Mouse (Mus musculus) liver, embryonic 14.5 days (tissue): ENCODE results near the gene Pfkl. TPM values are rescaled to one million over a fixed set of nuclear protein-coding genes. Genes with fewer than 3 reads are reported as not detected.
A peak's percentile ranks its signal among the peaks of the same experiment; 100 is the strongest.

Experiments used
- ATAC-seq: fragments of 200-750 bp; cut with Nextera tagmentation; 2 replicates; pipeline ENCODE4 v1.8.0; 2017; ENCODE audit warnings: moderate number of reproducible peaks, mild to moderate bottlenecking, moderate library complexity; ENCODE audit not compliant: insufficient read depth
- DNase-seq, 3 experiments: peaks; one replicate each; pipeline ENCODE4 v3.0.0-alpha.2; 2012 to 2013; ENCODE audit warnings: low read depth in 3 of 3, low spot score in 3 of 3
- H3K27ac ChIP-seq: fragments of 300-500 bp; sonication (generic); 2 replicates; pipeline ENCODE4 v1.5.1; 2014; ENCODE audit warnings: moderate library complexity, mild to moderate bottlenecking, control low read depth, inconsistent platforms
- H3K27me3 ChIP-seq: fragments of 300-500 bp; sonication (generic); 2 replicates; pipeline ENCODE4 v1.6.1; 2014; ENCODE audit warnings: mild to moderate bottlenecking, low read length, moderate library complexity; ENCODE audit not compliant: control insufficient read depth, insufficient read depth
- H3K36me3 ChIP-seq: fragments of 300-500 bp; sonication (generic); replicated peaks from 2 replicates; pipeline ENCODE4 v1.6.1; 2014; ENCODE audit warnings: low read depth; ENCODE audit not compliant: control insufficient read depth, insufficient read depth
- H3K4me1 ChIP-seq, 2 experiments: fragments of 200-500 bp in 1 of 2; fragments of 300-500 bp in 1 of 2; sonication (generic) in 1 of 2; replicated peaks; 2 replicates each; pipeline ENCODE4 v1.6.1; 2012 to 2014; ENCODE audit warnings: antibody characterized with exemption in 1 of 2, inconsistent platforms in 1 of 2, low read length in 1 of 2; ENCODE audit not compliant: control insufficient read depth in 2 of 2, insufficient read depth in 2 of 2
- H3K4me2 ChIP-seq: fragments of 300-500 bp; sonication (generic); 2 replicates; pipeline ENCODE4 v1.6.1; 2014; ENCODE audit warnings: low read depth, mild to moderate bottlenecking, control low read depth, moderate library complexity
- H3K4me3 ChIP-seq, 2 experiments: fragments of 200-500 bp in 1 of 2; fragments of 300-500 bp in 1 of 2; sonication (generic) in 1 of 2; 2 replicates each; pipeline ENCODE4 v1.5.1; 2012 to 2014; ENCODE audit warnings: low read depth in 2 of 2, low read length in 2 of 2, mild to moderate bottlenecking in 2 of 2, control low read depth in 1 of 2, inconsistent platforms in 1 of 2, moderate library complexity in 1 of 2; ENCODE audit not compliant: insufficient read depth in 1 of 2
- H3K9ac ChIP-seq: fragments of 300-500 bp; sonication (generic); replicated peaks from 2 replicates; pipeline ENCODE4 v1.6.1; 2014; ENCODE audit warnings: mild to moderate bottlenecking, control low read depth, moderate library complexity
- H3K9me3 ChIP-seq: fragments of 300-500 bp; sonication (generic); 2 replicates; pipeline ENCODE4 v1.6.1; 2016; ENCODE audit warnings: low read length, mixed read lengths; ENCODE audit not compliant: control insufficient read depth
- CTCF ChIP-seq: IDR thresholded peaks from 2 replicates; pipeline ENCODE4 v1.5.1; 2016; ENCODE audit warnings: antibody characterized with exemption, low read depth, control low read depth
- EP300 ChIP-seq: IDR thresholded peaks from 2 replicates; pipeline ENCODE4 v1.6.1; 2016; ENCODE audit warnings: antibody characterized with exemption, low read depth
- WGBS: fragments of 180-500 bp; shearing (Covaris S2); extraction: QIAGEN DNeasy Blood & Tissue Kit; methylation state at CpG from one replicate; pipeline ENCODE4 v1.1.7; 2014; ENCODE audit not compliant: insufficient replicate concordance; 5-methylcytosine and 5-hydroxymethylcytosine counted together
- polyA plus RNA-seq, 2 experiments: library from polyadenylated mRNA; depleted of rRNA in 1 of 2; stranded (reverse) in 1 of 2; unstranded in 1 of 2; fragments of >200 nt; fragmentation: Nextera tagmentation in 1 of 2; extraction: Ambion mirVana in 1 of 2; gene quantifications; 2 replicates each; pipeline versions ENCODE4 v1.2.1 to v1.2.3; 2012 to 2014

Gene Pfkl
- polyA plus RNA-seq, 2 experiments: 46.7 to 63.1 TPM

DNA sequence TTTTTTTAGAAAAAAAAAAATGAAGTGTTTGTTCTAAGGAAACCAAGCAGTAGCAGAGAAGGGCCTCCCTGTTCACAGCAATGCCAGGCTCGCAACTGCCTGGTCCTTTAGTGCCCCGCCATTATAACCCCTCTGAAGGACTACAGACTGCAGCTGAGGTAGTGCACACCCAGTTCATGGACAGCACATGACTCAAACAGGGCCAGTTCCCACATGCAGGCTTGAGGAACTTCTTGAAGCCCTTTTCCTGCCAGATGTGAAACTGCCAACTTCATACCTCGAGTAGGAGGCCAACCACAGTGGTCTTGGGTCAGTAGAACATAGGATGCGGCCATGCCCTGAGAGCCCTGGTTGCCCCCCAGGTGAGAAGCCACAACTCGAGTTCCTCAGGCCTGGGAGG lies 35.6 kb downstream of the Pfkl start:
- no peak overlapping the region for H3K4me3 ChIP-seq
- H3K36me3 ChIP-seq: no peaks in the 10 kb centered on the region
- no peak for ATAC-seq
- peaks cover 11% of the 10 kb centered on the region for H3K27me3 ChIP-seq
- H3K9me3 ChIP-seq: no peaks in the 10 kb centered on the region
- TF ChIP-seq CTCF (no peak), EP300 (no peak)
- no peak for DNase-seq
- no peak overlapping the region for H3K9ac ChIP-seq
- WGBS: 42% methylated on average over 5 of the region's 5 CpGs
- no peak overlapping the region for H3K4me2 ChIP-seq
- no peak overlapping the region for H3K27ac ChIP-seq
- H3K4me1 ChIP-seq: peaks cover 4 to 16% of the 10 kb centered on the region in 2 experiments

DNA sequence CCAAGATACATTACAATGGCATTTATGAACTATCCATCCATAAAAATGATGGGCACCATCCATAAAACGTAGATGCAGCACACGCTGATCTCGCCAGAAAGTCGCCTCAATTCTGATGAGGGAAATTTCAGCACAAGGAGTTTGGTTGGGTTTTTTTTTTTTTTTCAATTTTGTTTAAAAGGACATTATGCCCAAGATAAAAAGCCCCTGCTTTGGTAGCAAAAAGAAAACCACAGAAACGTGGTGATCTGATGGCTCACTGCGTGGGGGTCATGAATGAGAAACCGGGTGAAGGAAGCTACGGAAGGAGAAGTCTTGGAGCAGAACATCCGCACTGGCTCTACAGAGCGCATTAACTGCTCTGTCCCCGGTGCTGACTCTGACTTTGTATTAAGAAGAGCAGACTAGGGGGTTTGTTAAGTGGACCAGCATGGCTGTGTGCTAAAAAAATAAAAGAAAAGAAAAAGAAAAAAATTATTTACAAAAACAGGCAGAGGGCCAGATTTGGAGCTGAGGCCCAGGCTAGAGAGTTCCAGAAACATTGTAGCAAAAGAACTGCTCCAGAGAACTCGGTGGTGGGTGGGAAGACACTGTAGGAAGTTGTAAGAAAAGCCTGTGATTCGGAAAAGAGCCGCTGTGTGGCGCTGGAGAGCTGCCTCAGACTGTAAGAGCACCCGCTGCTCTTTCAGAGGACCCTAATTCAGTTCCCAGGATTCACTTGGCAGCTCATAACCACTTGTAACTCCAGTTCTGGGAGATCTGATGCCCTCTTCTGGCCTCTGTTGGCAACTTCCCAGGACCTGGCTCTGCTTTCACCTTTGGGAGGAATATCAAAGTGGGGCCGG lies 38.0 kb downstream of the Pfkl start:
- no peak for ATAC-seq
- Histone ChIP-seq H3K27me3 (peaks cover 15% of the 10 kb centered on the region), H3K4me1 (peaks cover 0 to 7% of the 10 kb centered on the region in 2 experiments; a peak in 2 of 4 replicates), H3K9me3 (no peaks in the 10 kb centered on the region), H3K27ac (no peak overlapping the region), H3K36me3 (no peaks in the 10 kb centered on the region), H3K9ac (no peak overlapping the region), H3K4me2 (no peak overlapping the region), H3K4me3 (no peak overlapping the region)
- peak in 1 of 3 experiments; percentile 24 for DNase-seq
- WGBS: 39% methylated on average over 17 of the region's 17 CpGs
- TF ChIP-seq CTCF (peak; percentile 58), EP300 (no peak)

DNA sequence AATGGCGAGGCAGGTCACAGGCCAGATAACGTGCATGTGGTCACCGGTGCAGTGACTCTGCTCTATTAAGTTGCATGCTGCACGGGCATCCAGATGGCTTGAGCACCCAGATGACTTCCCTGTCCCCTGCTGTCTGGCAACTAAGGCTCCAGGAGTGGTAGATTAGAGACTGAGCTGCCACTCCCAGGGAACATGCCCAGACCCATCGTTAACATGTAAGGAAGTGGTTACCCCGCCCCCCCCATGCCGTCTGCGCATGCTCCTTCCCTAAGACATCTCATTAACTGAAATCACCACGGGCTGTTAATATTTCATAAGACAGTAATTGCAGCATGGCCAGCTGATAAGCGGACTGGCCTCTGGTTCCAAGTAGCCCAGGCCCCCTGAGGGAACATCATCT lies 38.7 kb downstream of the Pfkl start:
- no peak overlapping the region for H3K27ac ChIP-seq
- H3K4me2 ChIP-seq: no peak overlapping the region
- no peaks in the 10 kb centered on the region for H3K9me3 ChIP-seq
- H3K9ac ChIP-seq: no peak overlapping the region
- DNase-seq (no peak), ATAC-seq (0 out of 2 replicates have a peak, but pooled peaks have one; percentile 21)
- no peak for TF ChIP-seq EP300
- TF ChIP-seq CTCF: no peak
- H3K4me1 ChIP-seq: peaks cover 0 to 7% of the 10 kb centered on the region in 2 experiments; a peak in 2 of 4 replicates
- no peaks in the 10 kb centered on the region for H3K36me3 ChIP-seq
- peaks cover 15% of the 10 kb centered on the region for H3K27me3 ChIP-seq
- H3K4me3 ChIP-seq: no peak overlapping the region
- WGBS: 26% methylated on average over 10 of the region's 10 CpGs

DNA sequence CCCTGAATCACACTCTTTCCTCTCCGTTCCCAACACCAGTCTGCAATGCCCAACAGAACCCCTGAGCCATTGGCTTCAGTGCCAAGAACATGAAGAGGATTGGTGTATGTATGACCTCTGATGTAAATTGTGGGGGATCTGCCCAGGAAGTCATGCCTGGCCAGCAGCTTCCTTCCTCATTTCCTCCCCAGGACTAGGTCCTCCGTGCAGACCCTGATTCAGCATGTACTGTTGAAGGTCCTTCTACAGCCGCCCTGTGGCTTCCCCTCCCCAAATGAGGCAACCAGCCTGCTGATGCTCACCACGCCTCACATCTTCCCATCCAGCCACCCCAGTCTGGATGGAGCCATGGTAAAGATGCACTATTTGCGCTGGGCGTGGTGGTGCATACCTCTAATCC lies 39.4 kb downstream of the Pfkl start, which contains the start of gene Trpm2:
TSS of gene Trpm2 (minus strand) at position 83 of the 400 bp plus-strand sequence.
- Histone ChIP-seq H3K4me2 (no peak within 1 kb of the TSS), H3K36me3 (no peaks in the 10 kb centered on the region), H3K9me3 (no peaks in the 10 kb centered on the region), H3K4me1 (peaks cover 0 to 6% of the 10 kb centered on the region in 2 experiments; a peak in 2 of 4 replicates), H3K9ac (no peak within 1 kb of the TSS), H3K27ac (no peak within 1 kb of the TSS), H3K27me3 (peaks cover 15% of the 10 kb centered on the region), H3K4me3 (no peak within 1 kb of the TSS)
- 24% methylated on average over 6 of the region's 6 CpGs for WGBS
- no peak for DNase-seq
- TF ChIP-seq EP300 (no peak), CTCF (no peak)
- ATAC-seq: no peak

DNA sequence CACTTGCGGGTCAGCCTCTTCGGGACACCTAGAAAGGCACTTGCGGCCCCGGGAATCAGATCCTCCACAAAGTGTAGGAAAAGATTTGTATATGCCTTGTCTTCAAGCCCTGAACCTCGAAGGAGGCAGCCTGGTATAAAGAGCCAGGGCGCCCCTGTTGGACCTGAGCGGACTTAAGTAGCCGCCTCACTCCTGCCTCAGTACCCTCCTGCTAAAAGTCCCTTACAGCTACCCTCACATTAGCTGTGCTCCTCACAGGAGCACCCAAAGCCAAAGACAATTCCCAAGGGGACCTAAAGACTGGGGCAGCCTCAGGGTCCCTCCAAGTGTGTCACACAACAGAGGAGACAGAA lies 39.9 kb downstream of the Pfkl start:
- H3K4me1 ChIP-seq: peaks cover 0 to under 1% of the 10 kb centered on the region in 2 experiments; a peak in 1 of 4 replicates
- H3K27me3 ChIP-seq: peaks cover 15% of the 10 kb centered on the region
- H3K27ac ChIP-seq: no peak overlapping the region
- WGBS: 6% methylated on average over 8 of the region's 8 CpGs
- no peak for DNase-seq
- no peak for TF ChIP-seq CTCF
- no peak for TF ChIP-seq EP300
- no peaks in the 10 kb centered on the region for H3K36me3 ChIP-seq
- no peak overlapping the region for H3K9ac ChIP-seq
- H3K4me2 ChIP-seq: no peak overlapping the region
- no peak overlapping the region for H3K4me3 ChIP-seq
- ATAC-seq: no peak
- no peaks in the 10 kb centered on the region for H3K9me3 ChIP-seq
